Comparison of ENCODE assay signal across 13 mouse cellular contexts in the genomic region with DNA sequence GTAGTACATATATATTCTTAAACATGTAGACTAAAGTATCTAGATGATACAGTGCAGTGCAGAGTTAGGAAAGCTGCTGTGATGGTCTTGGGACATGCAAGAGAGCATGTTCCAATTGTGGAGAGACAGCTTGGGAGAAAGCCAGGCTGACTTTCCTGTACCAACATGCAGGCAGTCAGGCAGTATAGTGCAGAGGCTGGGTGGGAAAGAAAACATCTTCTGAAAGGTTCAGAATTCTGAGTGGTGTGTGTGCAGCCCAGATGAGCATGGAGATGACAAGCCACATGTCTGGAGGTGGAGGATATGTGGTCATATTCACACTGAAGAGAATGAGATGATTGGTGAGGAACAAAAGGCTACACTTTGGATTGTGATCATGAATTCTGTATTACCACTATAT.
"Had no signal": no experiment of that assay in that cellular context is flagged by ENCODE, and none has a peak within 500 bp of the region (broad histone marks: within the 10 kb centered on the region; RNA-seq: fewer than 3 reads in every experiment).

No protein-coding gene starts in this region.

- DNase-seq: kidney, adult 18-20 months; kidney, adult 9 months; kidney, postnatal 14 days; kidney, postnatal 4 days; liver, postnatal 0 days; lung, embryonic 14.5 days; retina, postnatal 1 day; right cerebral cortex, postnatal 25 days; thymus, adult 18-20 months; thymus, postnatal 36 days had no signal

- ATAC-seq: intestine, embryonic 16.5 days; liver, postnatal 0 days; lung, postnatal 0 days; midbrain, embryonic 15.5 days had no signal
